Mouse (Mus musculus): ENCODE results near the gene Wnt5b. TPM values are rescaled to one million over a fixed set of nuclear protein-coding genes. Genes with fewer than 3 reads are reported as not detected.

Wnt5b gene
- polyA plus RNA-seq, 1 experiment: 3.5 TPM

- TF ChIP-seq CTCF (IDR thresholded peaks at IDR 0.05; ENCODE audit: borderline replicate concordance, extremely low read depth, insufficient read depth, insufficient read length) (no peak), POLR2A (IDR thresholded peaks at IDR 0.05; ENCODE audit: borderline replicate concordance, extremely low read depth, insufficient read depth, insufficient read length, poor library complexity, severe bottlenecking) (no peak)
- no peak for DNase-seq (ENCODE audit: low read depth)
Observed at GRCm38 (mm10) chr6:119392836-119393235, 151.3 kb downstream of the Wnt5b start.

DNA sequence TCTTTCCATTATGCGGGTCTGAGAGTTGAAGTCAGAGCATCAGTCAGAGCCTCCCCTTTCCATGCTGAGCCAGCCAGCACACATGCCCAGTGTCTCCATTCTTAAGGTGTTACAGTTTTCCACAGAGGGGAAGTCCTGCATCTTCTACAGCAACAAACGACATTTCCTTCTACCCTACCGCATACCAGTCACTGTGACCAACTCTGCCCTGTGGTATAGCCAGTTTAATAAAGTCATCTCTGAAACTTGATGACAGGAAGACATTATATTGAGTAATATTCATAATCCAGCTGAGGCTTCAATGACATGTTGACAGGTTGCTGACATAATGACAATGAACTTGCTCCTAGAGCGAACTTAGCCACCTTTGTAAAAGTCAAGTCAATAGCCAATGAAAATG lies 153.4 kb downstream of the Wnt5b start:
- no peak for DNase-seq (ENCODE audit: low read depth)
- no peak for TF ChIP-seq CTCF (IDR thresholded peaks at IDR 0.05; ENCODE audit: borderline replicate concordance, extremely low read depth, insufficient read depth, insufficient read length)
- TF ChIP-seq POLR2A (IDR thresholded peaks at IDR 0.05; ENCODE audit: borderline replicate concordance, extremely low read depth, insufficient read depth, insufficient read length, poor library complexity, severe bottlenecking): no peak

DNA sequence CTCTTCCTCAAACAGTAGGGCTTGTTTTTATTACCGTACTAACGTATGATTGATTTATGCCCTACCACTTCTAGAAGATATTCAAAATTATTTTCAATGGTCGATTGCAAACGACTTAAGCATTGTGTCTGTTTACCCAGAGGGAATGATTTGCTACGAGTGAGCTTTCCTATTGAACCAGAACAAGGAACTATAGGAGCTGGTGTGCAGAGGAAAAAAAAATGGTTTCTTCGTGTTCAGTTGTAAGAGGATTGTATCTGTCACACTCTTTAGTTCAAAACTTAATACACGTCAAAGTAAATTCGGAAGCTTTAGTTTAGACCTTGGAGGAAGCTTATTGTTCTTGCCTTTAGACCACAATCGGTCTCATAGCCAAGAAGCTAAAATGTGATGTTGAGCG lies 155.1 kb downstream of the Wnt5b start:
- TF ChIP-seq POLR2A (IDR thresholded peaks at IDR 0.05; ENCODE audit: borderline replicate concordance, extremely low read depth, insufficient read depth, insufficient read length, poor library complexity, severe bottlenecking): no peak
- TF ChIP-seq CTCF (IDR thresholded peaks at IDR 0.05; ENCODE audit: borderline replicate concordance, extremely low read depth, insufficient read depth, insufficient read length): no peak
- DNase-seq (ENCODE audit: low read depth): peak; percentile 69

DNA sequence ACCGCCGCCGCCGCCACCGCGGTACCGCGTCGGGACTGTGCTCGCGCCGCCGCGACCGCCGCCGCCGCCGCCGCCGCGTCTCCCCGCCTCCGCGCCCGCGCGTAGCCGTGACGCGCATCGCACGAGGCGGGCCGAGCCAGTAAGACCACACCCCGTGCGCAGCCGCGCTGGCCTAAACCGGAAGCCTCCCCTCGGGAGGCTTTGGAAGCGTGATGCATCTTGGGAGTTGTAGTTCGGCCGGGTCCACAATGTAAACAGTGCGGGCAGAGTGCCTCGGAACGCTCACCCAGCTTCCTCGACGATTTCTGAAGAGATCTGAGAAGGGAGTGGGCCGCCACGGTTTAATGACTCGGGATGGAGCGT lies 155.5 kb downstream of the Wnt5b start:
- TF ChIP-seq POLR2A (IDR thresholded peaks at IDR 0.05; ENCODE audit: borderline replicate concordance, extremely low read depth, insufficient read depth, insufficient read length, poor library complexity, severe bottlenecking) (peak; percentile 33; the same call in 1 of the 2 replicates), CTCF (IDR thresholded peaks at IDR 0.05; ENCODE audit: borderline replicate concordance, extremely low read depth, insufficient read depth, insufficient read length) (no peak)
- DNase-seq (ENCODE audit: low read depth): peak; percentile 99

- TF ChIP-seq POLR2A (IDR thresholded peaks at IDR 0.05; ENCODE audit: borderline replicate concordance, extremely low read depth, insufficient read depth, insufficient read length, poor library complexity, severe bottlenecking): no peak; the same call in 1 of the 2 replicates
- no peak for TF ChIP-seq CTCF (IDR thresholded peaks at IDR 0.05; ENCODE audit: borderline replicate concordance, extremely low read depth, insufficient read depth, insufficient read length)
- peak; percentile 64 for DNase-seq (ENCODE audit: low read depth)
Observed at GRCm38 (mm10) chr6:119387801-119388649, 156.1 kb downstream of the Wnt5b start.

DNA sequence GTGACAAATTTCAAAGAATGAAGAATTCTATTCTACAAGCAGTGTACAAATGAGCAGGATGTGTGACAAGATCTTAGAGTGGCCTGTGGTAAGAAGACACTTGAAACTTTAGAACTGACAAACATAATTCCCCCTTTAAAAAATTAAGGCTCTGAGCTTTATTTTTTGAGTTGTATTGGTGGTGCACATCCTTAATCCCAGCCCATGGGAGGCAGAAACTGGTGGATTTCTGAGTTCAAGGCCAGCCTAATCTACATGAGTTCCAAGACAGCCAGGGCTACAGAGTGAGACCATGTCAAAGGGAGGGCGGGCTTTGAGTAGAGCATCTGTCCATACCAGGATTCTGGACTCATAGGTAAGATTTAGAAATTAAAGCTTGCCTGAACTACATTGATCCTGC lies 157.3 kb downstream of the Wnt5b start:
- DNase-seq (ENCODE audit: low read depth): no peak
- TF ChIP-seq POLR2A (IDR thresholded peaks at IDR 0.05; ENCODE audit: borderline replicate concordance, extremely low read depth, insufficient read depth, insufficient read length, poor library complexity, severe bottlenecking): no peak
- TF ChIP-seq CTCF (IDR thresholded peaks at IDR 0.05; ENCODE audit: borderline replicate concordance, extremely low read depth, insufficient read depth, insufficient read length): no peak

DNA sequence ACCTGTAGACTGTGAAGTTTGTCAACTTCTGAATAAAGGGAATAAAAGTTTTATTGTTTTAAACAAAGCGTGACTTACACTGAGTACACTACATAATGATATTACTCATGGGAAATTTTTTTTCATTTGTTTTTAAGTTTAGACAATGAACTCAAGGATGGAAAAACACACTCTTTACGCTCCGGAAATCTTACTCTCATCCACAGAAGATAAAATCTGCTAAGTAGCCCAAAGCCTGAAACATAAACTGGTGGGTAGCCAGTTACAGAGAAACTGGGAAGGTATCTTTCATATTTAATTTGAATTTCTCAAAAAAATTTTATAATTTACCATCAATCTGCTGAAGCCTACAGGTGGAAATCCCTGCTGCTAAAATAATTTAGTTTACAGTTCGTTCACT lies 157.7 kb downstream of the Wnt5b start:
- DNase-seq (ENCODE audit: low read depth): no peak
- no peak for TF ChIP-seq POLR2A (IDR thresholded peaks at IDR 0.05; ENCODE audit: borderline replicate concordance, extremely low read depth, insufficient read depth, insufficient read length, poor library complexity, severe bottlenecking)

DNA sequence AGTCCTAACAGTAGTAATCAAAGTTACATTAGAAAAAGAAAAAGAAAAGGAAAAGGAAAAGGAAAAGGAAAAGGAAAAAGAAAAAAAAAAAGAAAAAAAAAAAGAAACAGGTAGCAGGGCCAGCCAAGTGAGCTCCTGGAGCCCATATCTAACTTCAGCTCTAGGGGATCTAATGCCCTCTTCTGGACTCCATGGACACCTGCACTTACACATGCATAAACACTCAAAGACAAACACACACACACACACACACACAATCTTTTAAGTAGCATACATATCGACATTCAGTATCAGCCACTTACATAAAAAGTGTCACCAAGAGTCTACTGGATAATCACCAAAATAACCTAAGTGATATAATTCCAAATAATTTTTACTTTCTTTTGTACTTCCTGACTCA lies 158.5 kb downstream of the Wnt5b start:
- no peak for DNase-seq (ENCODE audit: low read depth)

More for the DNA sequence above, 158.5 kb downstream of the Wnt5b start:
- TF ChIP-seq POLR2A (IDR thresholded peaks at IDR 0.05; ENCODE audit: borderline replicate concordance, extremely low read depth, insufficient read depth, insufficient read length, poor library complexity, severe bottlenecking): no peak
- TF ChIP-seq CTCF (IDR thresholded peaks at IDR 0.05; ENCODE audit: borderline replicate concordance, extremely low read depth, insufficient read depth, insufficient read length): no peak

Other genes starting within 250 kb of the Wnt5b start
- gene Lrtm2, start 213.6 kb downstream of the Wnt5b start, polyA plus RNA-seq (2012; rRNA removed): 9.6 and 12.9 TPM in 2 replicates
- 44.4 and 45.4 TPM in 2 replicates for gene Adipor2, start 126.6 kb downstream of the Wnt5b start, polyA plus RNA-seq (2012; rRNA removed)
- 57.6 and 75.1 TPM in 2 replicates for gene Fbxl14, start 64.7 kb downstream of the Wnt5b start, polyA plus RNA-seq (2012; rRNA removed)

Data from brain, embryonic 14.5 days (tissue).